Mouse (Mus musculus) layer of hippocampus, adult 8-10 months (tissue): ENCODE data around the gene Klf11. TPM values are rescaled to one million over a fixed set of nuclear protein-coding genes. Genes with fewer than 3 reads are reported as not detected.
A peak's percentile ranks its signal among the peaks of the same experiment; 100 is the strongest.
"Not testable (repeated sequence)": the region's sequence is repeated elsewhere in the genome, so short reads cannot be mapped to it uniquely, and the experiment has no call there.

ENCODE experiments used
- DNase-seq, 2 experiments: peaks; one replicate each; pipeline ENCODE4 v3.0.0; 2022; ENCODE audit warnings: low spot score in 2 of 2
- total RNA-seq, 4 experiments: library from RNA; stranded (reverse); gene quantifications; 2 replicates each; pipeline ENCODE4 v1.2.4; 2022

Gene Klf11
- total RNA-seq, 4 experiments from 2014 or later = 4.5 to 5.6 (median 5.2) TPM

DNA sequence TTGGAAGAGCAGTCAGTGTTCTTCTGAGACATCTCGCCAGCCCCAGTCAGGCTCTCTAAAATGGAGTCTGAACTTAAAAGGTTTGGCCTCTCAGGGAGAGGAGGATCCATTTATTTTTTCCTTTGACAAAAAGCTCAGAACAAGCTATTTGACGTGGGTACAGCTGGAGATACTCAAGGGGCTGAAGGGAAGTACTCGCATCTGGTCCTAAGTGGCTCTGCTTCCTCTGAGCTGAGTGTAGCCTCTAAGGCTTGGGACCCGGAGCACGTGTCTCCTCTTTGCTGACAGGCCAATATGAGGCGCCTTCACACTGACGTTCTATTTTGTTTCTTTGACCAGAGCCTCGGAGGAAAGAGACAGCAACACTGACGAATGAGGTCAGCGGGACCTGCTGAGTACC, 48.5 kb downstream of the Klf11 start:
- DNase-seq = no peak

DNA sequence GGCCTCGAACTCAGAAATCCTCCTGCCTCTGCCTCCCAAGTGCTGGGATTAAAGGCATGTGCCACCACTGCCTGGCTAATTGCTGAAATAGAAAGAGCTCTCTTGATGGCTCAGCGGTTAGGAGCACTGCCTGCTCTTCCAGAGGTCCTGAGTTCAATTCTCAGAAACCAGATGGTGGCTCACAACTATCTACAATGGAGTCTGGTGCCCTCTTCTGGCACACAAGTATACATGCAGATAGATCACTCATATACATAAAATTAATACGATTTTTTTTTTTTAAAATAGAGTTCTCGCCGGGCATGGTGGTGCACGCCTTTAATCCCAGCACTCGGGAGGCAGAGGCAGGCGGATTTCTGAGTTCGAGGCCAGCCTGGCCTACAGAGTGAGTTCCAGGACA, 50.5 kb downstream of the Klf11 start:
- DNase-seq = not testable (repeated sequence)

DNA sequence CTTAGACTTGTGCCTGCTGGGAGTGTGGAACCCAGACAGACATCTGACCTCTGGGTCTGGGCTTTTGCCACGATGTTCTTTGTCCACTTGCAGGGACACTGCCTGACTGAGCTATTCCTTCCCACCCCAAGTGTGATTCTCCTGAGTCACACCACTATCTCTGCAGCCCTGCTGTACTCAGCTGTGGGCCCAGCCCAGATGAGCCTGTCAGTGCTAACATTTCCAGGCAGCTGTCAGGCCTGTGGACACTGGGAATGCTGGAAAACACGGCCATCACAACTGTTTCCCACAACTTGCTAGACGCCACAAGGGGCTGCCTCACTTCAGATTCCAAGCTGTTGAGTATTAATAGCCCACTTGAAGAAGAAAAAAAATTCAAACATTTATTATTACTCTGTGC, 51.9 kb downstream of the Klf11 start:
- DNase-seq = no peak

- no peak for DNase-seq
These were observed 54.6 kb downstream of the Klf11 start for GRCm38 (mm10) chr12:24705502-24706263.

DNA sequence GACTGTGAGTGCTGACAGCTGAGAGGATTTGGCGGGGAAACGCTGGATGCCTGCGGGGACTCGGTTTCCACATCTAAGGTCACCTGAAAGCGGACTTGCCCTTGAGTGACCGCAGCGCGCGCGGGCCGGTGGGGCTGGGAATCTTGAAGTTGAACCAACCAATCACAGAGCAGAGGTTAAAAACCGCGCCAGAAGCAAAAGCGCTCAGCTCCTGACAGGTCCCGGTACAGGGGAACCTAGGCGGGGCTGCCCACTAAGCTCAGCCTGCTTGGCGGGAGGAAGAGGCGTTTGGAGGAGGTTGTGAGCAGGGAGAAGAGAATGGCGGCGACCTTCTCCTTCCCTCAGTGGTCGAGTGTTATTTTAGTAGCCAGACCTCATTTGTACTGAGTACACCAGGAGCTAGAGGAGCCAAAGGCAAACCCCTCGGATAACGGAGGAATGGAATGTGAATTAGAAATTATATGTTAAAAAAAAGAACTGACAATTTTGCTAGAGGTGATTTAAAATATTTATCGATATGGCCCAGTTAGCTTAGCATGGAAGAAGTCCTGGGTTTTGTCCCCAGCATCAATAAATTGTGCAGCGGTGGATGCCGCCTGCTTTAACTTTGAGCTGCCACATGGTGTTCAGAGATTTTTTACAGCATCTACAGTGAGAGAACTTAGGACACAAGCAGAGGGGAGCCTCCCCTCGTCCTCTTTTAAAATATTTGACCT, 55.8 kb downstream of the Klf11 start:
- DNase-seq = no peak

GRCm38 (mm10) chr12:24707480-24707802, 56.4 kb downstream of the Klf11 start:
- no peak for DNase-seq

GRCm38 (mm10) chr12:24707954-24708823, 57.1 kb downstream of the Klf11 start, which contains the start of gene Rrm2:
Rrm2 (plus strand) TSS chr12:24708241.
- peak; percentile 72 to 88 for DNase-seq

- DNase-seq = no peak
These were observed 57.7 kb downstream of the Klf11 start for GRCm38 (mm10) chr12:24708824-24709218.

DNA sequence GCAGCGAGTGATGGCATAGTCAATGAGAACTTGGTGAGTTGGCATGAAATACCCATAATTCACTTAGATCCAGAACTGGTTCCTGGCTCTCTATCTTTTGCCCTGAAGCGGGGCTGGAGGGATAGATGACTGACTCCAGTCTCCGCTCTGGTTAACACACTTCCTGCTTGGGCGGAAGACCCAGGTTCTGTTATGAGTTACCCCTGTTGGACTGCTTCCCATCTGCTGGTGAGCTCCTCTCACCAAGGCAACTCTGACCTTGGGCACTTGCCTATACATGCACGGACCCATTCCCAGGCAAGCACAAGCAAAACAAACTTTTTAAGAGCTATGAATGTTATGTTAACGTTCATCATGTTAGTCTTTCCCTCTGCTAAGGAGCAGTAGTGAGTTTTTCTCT, 58.3 kb downstream of the Klf11 start:
- no peak for DNase-seq

DNA sequence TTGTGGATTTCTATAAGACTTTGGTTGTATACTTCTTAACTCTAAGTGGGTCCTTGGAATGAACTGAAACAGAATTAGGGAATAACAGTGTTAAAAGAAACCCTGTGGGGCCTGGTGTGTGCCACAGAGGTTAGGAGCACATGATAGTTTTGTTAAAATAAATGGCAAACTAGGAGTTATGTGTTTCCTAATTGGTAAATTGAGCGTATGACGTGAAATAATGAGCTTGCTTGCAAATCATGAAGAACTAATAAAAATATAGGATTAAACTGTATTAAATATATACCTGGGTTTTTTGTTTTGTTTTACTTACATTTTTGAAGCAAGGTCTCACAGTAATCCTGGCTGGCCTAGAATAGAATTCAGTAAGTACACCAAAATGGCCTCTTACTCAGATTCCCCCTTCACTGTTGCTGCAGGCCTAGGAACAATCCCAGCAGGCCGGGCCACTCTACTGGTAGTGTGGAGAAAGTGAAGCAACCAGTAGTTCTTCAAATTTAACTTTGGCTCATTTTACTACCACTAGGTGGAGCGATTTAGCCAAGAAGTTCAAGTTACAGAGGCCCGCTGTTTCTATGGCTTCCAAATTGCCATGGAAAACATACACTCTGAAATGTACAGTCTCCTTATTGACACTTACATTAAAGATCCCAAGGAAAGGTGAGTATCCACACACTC, 58.9 kb downstream of the Klf11 start:
- DNase-seq = no peak

GRCm38 (mm10) chr12:24710672-24711071, 59.6 kb downstream of the Klf11 start:
- no peak for DNase-seq

Other genes with a start within 250 kb of the Klf11 start
- gene Taf1b, start 152.9 kb upstream of the Klf11 start, total RNA-seq = 10 to 100 TPM; 31.8 to 38.0 (median 32.7) TPM
- gene Grhl1, start 79.0 kb upstream of the Klf11 start, total RNA-seq = 10 to 100 TPM; 21.8 to 28.0 (median 24.9) TPM
- 10 to 100 TPM; 13.5 to 35.1 (median 25.8) TPM for gene Cys1, start 30.5 kb downstream of the Klf11 start, total RNA-seq
- 1 to 10 TPM; 1.3 to 2.2 (median 1.4) TPM for gene Rrm2, start 57.0 kb downstream of the Klf11 start, total RNA-seq
- 10 to 100 TPM; 72.1 to 87.1 (median 83.2) TPM for gene Mboat2, start 179.6 kb downstream of the Klf11 start, total RNA-seq